Mouse (Mus musculus): ENCODE results near the gene Hs3st2. TPM values are rescaled to one million over a fixed set of nuclear protein-coding genes. Genes with fewer than 3 reads are reported as not detected.

The Hs3st2 gene
- total and polyA plus RNA-seq, 3 experiments, result not detected

GRCm38 (mm10) chr7:121392740-121392993 lies 1.0 kb downstream of the Hs3st2 start:
- no peaks in the 10 kb centered on the region for H3K4me1 ChIP-seq (ENCODE audit: control insufficient read depth in 1 of 2, insufficient read depth in 2 of 2)
- no peak overlapping the region for H3K4me2 ChIP-seq (ENCODE audit: insufficient read depth, low read depth, poor library complexity, severe bottlenecking)
- no peak for DNase-seq (ENCODE audit: extremely low read depth)

GRCm38 (mm10) chr7:121393884-121394283 lies 2.2 kb downstream of the Hs3st2 start:
- no peak for TF ChIP-seq TBP (conservative IDR thresholded peaks at IDR 0.05; ENCODE audit: low read depth, low read length)
- no peak for TF ChIP-seq ZC3H11A (IDR thresholded peaks at IDR 0.05; ENCODE audit: low read depth, low read length)
- no peak for TF ChIP-seq MAZ (IDR thresholded peaks at IDR 0.05; ENCODE audit: low read depth, low read length)
- TF ChIP-seq ZNF384 (IDR thresholded peaks at IDR 0.05; ENCODE audit: low read depth, low read length), result no peak
- no peak for TF ChIP-seq ELF1 (IDR thresholded peaks at IDR 0.05; ENCODE audit: low read depth, low read length)
- no peak for TF ChIP-seq IRF4 (IDR thresholded peaks at IDR 0.05; ENCODE audit: low read depth, low read length)
- TF ChIP-seq KAT2A (IDR thresholded peaks at IDR 0.05; ENCODE audit: insufficient replicate concordance, low read length), result no peak
- no peak for TF ChIP-seq JUN (IDR thresholded peaks at IDR 0.05; ENCODE audit: insufficient read depth, low read depth, low read length)
- no peak for TF ChIP-seq RCOR1 (conservative IDR thresholded peaks at IDR 0.05; ENCODE audit: low read depth, low read length)
- no peak for TF ChIP-seq E2F4 (IDR thresholded peaks at IDR 0.05; ENCODE audit: insufficient replicate concordance, low read depth, low read length)
- no peak for TF ChIP-seq GABPA (IDR thresholded peaks at IDR 0.05; ENCODE audit: insufficient replicate concordance, low read depth, low read length)
- TF ChIP-seq ZKSCAN1 (IDR thresholded peaks at IDR 0.05; ENCODE audit: borderline replicate concordance, low read depth, low read length), result no peak
- no peak for TF ChIP-seq NELFE (IDR thresholded peaks at IDR 0.05; ENCODE audit: low read depth, low read length)
- no peak for TF ChIP-seq ETS1 (conservative IDR thresholded peaks at IDR 0.05; ENCODE audit: low read depth, low read length)
- TF ChIP-seq SMC3 (IDR thresholded peaks at IDR 0.05; ENCODE audit: low read depth, low read length), result no peak
- peaks cover 11% of the 10 kb centered on the region for H3K9me3 ChIP-seq (replicated peaks; ENCODE audit: low read length)
- no peaks in the 10 kb centered on the region for H3K79me2 ChIP-seq (replicated peaks; ENCODE audit: control insufficient read depth, extremely low read depth, insufficient read depth, poor library complexity, severe bottlenecking)
- no peak overlapping the region for H3K4me2 ChIP-seq (ENCODE audit: insufficient read depth, low read depth, poor library complexity, severe bottlenecking)
- H3K4me3 ChIP-seq (replicated peaks in 1 of 3; ENCODE audit: low read depth in 2 of 3, low read length in 2 of 3, poor library complexity in 1 of 3), result no peak overlapping the region
- no peaks in the 10 kb centered on the region for H3K36me3 ChIP-seq (replicated peaks in 1 of 2; ENCODE audit: control insufficient read depth in 1 of 2, insufficient read depth in 1 of 2, low read length in 1 of 2)
- no peak overlapping the region for H3K9ac ChIP-seq (ENCODE audit: insufficient read depth, low read depth)
- no peak for DNase-seq (ENCODE audit: extremely low read depth)
- no peaks in the 10 kb centered on the region for H3K4me1 ChIP-seq (ENCODE audit: control insufficient read depth in 1 of 2, insufficient read depth in 2 of 2)
- in situ Hi-C loops (cut with MboI; ENCODE audit: low pct_ligation_motif_present, low pct_unique_long_range_greater_than_20kb, low sequenced_read_pairs) (no loop called here), dilution Hi-C loops (cut with MboI; ENCODE audit: extremely low pct_ligation_motif_present, extremely low pct_unique_long_range_greater_than_20kb, low sequenced_read_pairs) (no loop called here)
- H3K27me3 ChIP-seq (replicated peaks), result peaks cover 56% of the 10 kb centered on the region
- no peak overlapping the region for H3K27ac ChIP-seq (ENCODE audit: insufficient read depth, low read depth)

More at GRCm38 (mm10) chr7:121392740-121392993, 1.0 kb downstream of the Hs3st2 start:
- H3K27me3 ChIP-seq (replicated peaks), result peaks cover 52% of the 10 kb centered on the region
- H3K27ac ChIP-seq (ENCODE audit: insufficient read depth, low read depth), result no peak overlapping the region
- H3K9ac ChIP-seq (ENCODE audit: insufficient read depth, low read depth), result no peak overlapping the region
- dilution Hi-C loops (cut with MboI; ENCODE audit: extremely low pct_ligation_motif_present, extremely low pct_unique_long_range_greater_than_20kb, low sequenced_read_pairs) (no loop called here), in situ Hi-C loops (cut with MboI; ENCODE audit: low pct_ligation_motif_present, low pct_unique_long_range_greater_than_20kb, low sequenced_read_pairs) (no loop called here)
- H3K36me3 ChIP-seq (replicated peaks in 1 of 2; ENCODE audit: control insufficient read depth in 1 of 2, insufficient read depth in 1 of 2, low read length in 1 of 2), result no peaks in the 10 kb centered on the region
- TF ChIP-seq SMC3 (IDR thresholded peaks at IDR 0.05; ENCODE audit: low read depth, low read length), result no peak
- TF ChIP-seq MYC (IDR thresholded peaks at IDR 0.05; ENCODE audit: low read depth, low read length), result no peak
- TF ChIP-seq RCOR1 (conservative IDR thresholded peaks at IDR 0.05; ENCODE audit: low read depth, low read length), result no peak
- no peak for TF ChIP-seq MAFK (IDR thresholded peaks at IDR 0.05; ENCODE audit: insufficient replicate concordance, low read length)
- TF ChIP-seq CTCF (conservative IDR thresholded peaks at IDR 0.05 in 1 of 2, IDR thresholded peaks at IDR 0.05 in 1 of 2; ENCODE audit: low read depth in 2 of 2, low read length in 2 of 2), result no peak
- no peak for TF ChIP-seq KAT2A (IDR thresholded peaks at IDR 0.05; ENCODE audit: insufficient replicate concordance, low read length)
- TF ChIP-seq PAX5 (IDR thresholded peaks at IDR 0.05; ENCODE audit: low read length), result no peak
- no peak for TF ChIP-seq ELF1 (IDR thresholded peaks at IDR 0.05; ENCODE audit: low read depth, low read length)
- no peak for TF ChIP-seq RAD21 (IDR thresholded peaks at IDR 0.05; ENCODE audit: low read depth, low read length)
- TF ChIP-seq E2F4 (IDR thresholded peaks at IDR 0.05; ENCODE audit: insufficient replicate concordance, low read depth, low read length), result no peak
- no peak for TF ChIP-seq POLR2A (IDR thresholded peaks at IDR 0.05; ENCODE audit: low read depth, low read length)
- no peak overlapping the region for H3K4me3 ChIP-seq (replicated peaks in 1 of 3; ENCODE audit: low read depth in 2 of 3, low read length in 2 of 3, poor library complexity in 1 of 3)
- peaks cover 13% of the 10 kb centered on the region for H3K9me3 ChIP-seq (replicated peaks; ENCODE audit: low read length)
- no peaks in the 10 kb centered on the region for H3K79me2 ChIP-seq (replicated peaks; ENCODE audit: control insufficient read depth, extremely low read depth, insufficient read depth, poor library complexity, severe bottlenecking)

Measured in CH12.LX (cell line).